Mouse (Mus musculus) right cerebral cortex, postnatal 10 days (tissue): ENCODE data around the gene Pimreg.

Experiments used
- DNase-seq, 2 experiments: peaks; one replicate each; pipeline ENCODE4 v3.0.0; 2021; ENCODE audit warnings: low spot score in 2 of 2

Pimreg gene

GRCm38 (mm10) chr11:72029143-72029542 is 12.7 kb upstream of the Pimreg start:
- peak; percentile 67 to 75 for DNase-seq

DNA sequence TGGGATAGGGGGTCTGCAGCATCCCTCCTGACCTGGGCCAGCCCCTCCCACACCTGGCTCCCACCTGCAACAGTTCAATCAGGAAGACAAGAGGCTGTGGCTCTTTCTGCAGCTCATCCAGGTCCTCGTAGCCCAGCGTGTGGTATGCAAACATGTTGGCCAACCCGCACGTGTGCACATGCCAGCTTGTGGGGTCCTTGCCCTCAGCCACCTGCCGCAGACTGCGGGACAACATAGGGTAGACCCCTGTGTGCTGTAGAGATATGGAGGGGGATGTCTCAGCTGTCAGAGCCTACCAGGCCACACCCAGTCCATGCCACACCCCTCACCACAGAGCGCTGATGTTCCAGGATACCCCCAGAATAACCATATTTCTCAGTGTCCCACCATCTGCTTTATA is 10.5 kb upstream of the Pimreg start:
- no peak for DNase-seq

DNA sequence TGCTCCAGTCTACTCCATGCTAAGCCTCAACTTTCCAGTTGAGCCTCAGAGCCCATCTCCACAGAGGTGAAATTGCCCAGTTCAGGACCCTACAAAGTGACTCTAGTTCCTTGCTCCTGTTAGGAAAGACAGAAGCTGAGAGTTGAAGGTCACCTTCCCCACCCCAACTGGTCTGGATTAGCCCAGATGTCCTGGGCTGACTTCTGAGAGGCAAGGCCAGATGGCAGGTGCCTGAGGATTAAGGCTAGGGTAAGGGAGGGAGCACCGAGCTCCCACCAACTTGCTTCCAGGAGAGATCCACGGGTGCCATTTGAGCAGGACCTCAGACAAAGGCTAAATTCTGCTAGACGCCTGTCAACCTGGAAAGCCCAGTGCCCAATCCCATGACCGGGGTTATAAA is 9.7 kb upstream of the Pimreg start:
- no peak for DNase-seq

DNA sequence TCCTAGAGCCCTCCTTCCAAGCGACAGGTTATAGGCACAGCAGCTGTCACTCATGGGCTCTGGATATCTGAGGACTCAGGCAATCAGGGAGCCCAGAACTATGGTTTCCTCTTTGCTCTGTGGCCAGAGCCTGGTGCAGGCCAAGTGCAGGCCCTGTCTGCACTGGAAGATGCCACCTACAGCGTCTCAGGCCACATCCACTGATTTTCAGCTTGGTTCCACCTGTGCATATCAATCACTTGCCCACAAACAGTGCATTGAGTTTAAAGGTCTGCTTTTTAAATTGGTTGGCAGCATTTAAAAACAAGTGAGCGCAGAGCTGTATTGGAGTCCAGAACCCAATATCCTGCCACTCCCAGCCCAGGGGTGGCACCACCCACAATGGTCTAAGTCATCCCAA is 9.2 kb upstream of the Pimreg start:
- no peak for DNase-seq

- DNase-seq = no peak
Measured at GRCm38 (mm10) chr11:72037409-72037808, 4.4 kb upstream of the Pimreg start, which contains the start of gene Aipl1. Aipl1 (minus strand) TSS chr11:72037509.

- DNase-seq = peak; percentile 85 to 90
Measured at GRCm38 (mm10) chr11:72037996-72038395, 3.8 kb upstream of the Pimreg start.

DNA sequence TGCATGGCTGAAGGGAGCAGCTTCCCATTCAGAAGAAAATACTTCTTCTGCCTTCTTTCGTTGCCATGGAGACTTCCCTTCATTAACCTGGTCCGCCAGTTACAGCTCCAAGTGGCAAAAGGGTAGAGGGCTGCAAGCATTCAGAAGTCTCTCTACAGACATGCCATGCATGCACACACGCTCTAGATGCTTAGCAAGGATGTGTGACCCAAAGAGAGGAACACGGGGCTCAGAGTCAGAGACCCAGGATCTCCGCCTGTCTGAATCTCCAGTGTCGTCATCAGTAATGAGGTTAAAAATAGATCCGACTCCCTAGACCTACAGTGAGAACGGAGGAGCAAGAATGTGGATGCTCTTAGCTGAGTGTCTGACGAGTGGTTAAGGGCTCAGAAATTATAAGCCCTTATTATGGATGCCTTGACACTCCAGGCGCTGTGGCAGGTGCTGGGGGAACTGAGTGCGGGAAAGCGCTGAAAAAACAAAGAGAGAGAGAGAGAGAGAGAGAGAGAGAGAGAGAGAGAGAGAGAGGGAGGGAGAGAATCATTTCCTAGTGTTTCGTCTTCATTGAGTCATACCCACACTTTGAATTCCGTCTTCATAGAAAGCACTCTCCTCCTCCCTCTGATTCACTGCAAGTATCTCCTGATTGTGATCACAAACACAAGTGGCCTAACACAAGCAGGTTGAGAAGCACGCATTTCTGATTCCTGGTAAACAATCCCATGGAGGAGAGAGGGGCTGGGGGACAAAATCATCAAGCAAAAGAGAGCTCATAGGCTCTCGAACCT is 2.0 kb upstream of the Pimreg start:
- peak in 1 of 2 experiments; percentile 50 for DNase-seq

DNA sequence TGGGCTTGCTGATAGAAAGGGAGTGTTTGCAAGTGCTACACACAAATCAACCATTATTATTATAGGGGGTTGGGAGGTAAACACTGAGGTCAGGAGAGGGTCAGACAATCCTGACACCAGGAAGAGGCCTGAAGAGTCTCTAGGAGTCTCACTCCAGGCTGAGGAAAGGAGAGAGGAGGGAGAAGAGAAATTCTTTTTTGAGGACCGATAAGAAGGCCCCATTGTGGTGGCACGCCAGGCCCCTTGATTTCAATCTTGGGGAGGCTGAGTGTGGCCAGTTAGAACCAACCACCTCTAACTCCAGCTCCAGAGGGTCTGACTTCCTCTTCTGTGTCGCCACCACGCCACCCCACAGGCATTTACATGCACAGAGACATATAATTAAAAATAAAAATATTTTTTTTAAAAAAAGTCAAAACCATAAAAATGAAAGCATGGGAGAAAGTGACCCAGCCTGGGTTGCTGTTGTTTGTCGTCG is 503 bp upstream of the Pimreg start:
- DNase-seq = no peak

GRCm38 (mm10) chr11:72042631-72043030 is 799 bp downstream of the Pimreg start:
- DNase-seq = no peak

DNA sequence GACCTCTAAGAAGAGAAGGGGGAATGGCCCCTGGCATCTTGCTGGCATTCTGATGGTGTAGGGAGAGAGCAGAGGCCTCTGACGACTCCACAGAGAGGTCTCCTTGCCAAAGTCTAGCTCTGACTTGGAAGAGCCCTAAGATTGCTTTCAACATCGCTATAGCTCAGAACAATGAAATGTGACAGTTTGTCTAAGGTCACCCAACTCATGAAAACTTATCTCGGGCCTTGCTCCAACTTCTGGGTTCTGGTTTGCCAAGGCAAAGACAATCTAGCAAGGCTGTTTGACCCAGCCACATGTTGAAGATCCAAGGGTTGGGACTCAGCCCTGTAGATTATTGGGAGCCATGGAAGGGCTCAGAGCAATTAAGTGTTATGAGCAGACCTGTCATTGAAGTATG is 2.4 kb downstream of the Pimreg start:
- DNase-seq = no peak

DNA sequence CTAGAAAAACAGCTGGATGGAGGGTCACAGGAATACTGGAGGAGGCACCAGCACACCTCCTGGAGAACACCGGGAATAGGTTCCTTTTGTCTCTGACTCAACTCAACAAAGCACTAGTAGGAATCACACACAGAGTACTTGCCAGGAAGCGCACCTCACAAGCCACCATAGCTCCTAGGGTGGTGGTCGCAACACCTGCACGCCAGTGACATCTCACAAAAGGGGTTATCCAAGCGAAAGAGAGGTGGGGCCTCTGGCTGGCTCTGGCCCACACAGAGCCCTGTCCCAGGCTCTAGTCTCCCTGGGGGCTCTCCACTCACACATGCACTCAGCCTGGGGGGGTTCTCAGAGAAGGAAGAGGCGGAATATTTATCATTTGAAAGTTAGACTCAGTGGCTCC is 6.9 kb downstream of the Pimreg start:
- no peak for DNase-seq

DNA sequence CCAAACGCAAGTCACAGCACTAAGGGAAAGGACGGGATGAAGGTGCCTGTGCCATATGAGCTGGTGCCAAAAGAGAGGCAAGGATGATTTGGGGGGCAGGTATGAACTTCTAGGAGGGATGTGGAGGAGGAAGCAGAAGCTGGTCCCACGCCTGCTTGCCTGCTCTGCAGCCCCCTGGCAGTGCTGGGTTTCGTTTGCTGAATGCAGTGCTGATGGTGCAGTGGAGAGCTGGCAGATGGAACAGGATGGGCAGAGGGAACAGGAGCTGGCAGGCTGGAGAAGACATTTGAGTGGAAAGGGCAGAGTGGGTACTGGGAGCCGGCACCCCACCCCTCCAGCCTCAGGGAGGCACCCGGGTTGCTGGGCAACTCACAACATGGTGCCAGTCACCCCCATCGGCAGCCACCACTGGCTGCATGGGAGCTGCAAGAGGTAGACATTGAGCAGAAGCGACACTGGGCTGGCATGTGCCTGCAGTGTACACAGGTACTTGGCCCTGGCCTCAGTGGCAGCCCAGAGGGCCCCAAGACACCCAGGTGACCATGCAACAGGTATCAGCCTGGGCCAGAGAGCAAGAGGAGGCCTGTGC is 7.4 kb downstream of the Pimreg start:
- no peak for DNase-seq

DNA sequence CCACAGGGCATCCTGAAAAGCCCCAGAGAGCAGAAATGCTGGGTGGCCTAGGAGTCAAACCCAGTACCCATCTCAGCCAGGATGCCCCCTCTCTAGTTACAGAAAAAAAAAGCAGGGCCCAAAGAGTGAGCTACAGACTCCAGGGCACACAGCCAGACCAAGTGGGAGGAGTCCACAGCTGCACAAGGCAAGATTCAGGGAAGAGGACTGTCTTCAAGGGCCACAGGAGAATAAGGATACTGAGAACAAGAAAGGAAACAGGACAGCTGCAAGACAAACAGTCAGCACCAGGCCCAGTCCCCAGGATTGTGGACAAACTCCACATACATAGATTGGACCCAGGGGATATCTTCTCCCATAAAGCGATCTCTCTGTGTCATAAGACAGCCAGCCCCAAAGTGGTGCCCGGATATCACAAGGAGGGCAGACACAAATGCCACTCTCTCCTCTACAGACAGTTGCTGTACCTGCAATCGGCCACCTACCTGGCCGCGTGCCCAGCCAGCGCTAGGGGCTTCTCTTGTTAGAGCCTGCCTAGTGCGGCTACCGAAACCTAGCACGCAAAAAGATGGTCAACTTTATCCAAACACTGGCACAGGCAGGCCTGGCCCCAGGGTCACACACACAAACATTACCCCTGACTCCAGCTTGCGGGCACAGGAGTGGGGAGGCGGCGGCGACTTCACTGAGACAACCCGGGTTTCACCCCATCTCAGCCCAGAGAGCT is 8.5 kb downstream of the Pimreg start:
- DNase-seq = peak in 1 of 2 experiments; percentile 41

- peak; percentile 73 to 79 for DNase-seq
Measured at GRCm38 (mm10) chr11:72050895-72051858, 9.3 kb downstream of the Pimreg start.

DNA sequence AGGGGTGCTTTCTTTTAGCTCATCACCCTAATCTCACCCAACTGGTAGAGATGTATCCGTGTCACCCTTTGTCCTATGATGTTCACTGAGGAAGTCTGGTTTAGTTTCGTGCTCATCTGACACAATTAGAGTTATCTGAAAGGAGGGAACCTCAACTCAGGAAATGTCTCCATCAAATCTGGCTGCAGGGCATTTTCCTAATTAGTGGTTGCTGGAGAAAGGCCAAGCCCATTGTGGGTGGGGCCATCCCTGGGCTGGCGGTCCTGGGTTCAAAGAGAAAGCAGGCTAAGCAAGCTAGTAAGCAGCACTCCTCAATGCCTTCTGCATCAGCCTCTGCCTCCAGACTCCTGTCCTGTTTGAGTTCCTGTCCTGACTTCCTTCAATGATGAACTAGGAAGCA is 10.4 kb downstream of the Pimreg start:
- DNase-seq = no peak

GRCm38 (mm10) chr11:72052636-72053035 is 10.8 kb downstream of the Pimreg start:
- DNase-seq = peak; percentile 82 to 89

DNA sequence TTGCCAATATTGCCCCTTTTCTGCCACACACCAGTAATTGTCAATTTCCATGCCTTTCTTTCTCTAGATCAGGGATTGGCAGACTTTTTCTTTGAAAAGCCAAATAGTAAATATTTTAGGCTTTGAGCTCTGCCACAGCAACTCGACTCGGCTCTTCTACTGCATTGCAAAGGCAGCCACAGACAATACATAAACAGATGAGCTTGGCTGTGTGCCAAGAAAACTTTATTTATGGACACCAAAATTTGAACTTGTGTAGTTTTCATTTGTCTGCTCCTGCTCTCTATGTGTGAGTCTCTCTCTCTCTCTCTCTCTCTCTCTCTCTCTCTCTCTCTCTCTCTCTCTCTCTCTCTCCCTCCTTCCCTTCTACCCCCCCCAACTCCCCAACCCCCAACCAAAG is 13.3 kb downstream of the Pimreg start:
- DNase-seq = no peak

GRCm38 (mm10) chr11:72057166-72057565 is 15.3 kb downstream of the Pimreg start:
- no peak for DNase-seq

DNA sequence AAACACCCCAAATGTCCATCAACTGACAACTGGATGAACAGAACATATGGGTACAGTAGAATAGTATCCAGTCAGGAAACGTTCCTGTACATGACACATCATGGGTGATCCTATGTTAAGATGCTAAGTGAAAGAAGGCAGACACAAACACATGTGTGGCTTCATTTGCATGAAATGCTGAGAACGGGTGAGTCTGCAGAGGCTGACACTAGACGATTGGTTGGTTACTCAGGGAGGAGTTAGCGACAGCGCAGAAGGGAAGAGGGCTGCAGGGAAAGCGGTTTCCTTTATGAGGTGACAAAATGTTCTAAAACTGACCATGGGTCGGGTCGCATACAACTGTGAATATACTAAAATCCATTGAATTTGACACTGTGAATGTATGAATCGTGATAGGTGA is 18.6 kb downstream of the Pimreg start:
- DNase-seq = no peak

GRCm38 (mm10) chr11:72061093-72061620 is 19.3 kb downstream of the Pimreg start:
- no peak for DNase-seq

DNA sequence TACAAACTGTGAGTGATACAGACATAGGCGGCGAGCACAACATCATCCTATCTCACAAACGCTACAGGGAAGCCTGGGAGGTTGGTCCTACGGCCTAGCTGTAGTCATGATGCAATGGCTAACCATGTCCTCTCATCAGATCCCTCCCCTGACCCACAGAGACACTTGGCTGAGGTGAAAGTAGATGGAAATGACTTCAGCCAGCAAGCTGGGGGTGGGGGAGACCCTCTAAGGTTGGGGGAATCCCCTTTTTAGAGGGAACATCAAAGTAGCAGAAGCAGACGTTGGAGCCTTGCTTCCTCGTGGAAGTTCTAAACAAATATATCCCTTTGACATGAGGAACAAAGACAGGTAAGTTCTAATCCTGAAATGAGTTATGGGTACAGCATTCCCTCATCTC is 22.6 kb downstream of the Pimreg start:
- DNase-seq = no peak
